Mouse (Mus musculus): ENCODE results near the gene Wbp1l.

- TF ChIP-seq POLR2A (IDR thresholded peaks at IDR 0.05; ENCODE audit: extremely low read depth, insufficient read depth, low read length) (no peak), CTCF (IDR thresholded peaks at IDR 0.05; ENCODE audit: extremely low read depth, insufficient read depth, low read length) (no peak)
Observed at GRCm38 (mm10) chr19:46573990-46574389, 24.9 kb upstream of the Wbp1l start.
